Mouse (Mus musculus) lung, postnatal 0 days (tissue): ENCODE measurements at regions not wholly inside any gene's neighbourhood (a gene's known extent, or its start where the extent isn't known, plus 50 kb on each side); places are given as distances from the start of the nearest gene placed in this dataset.

Experiments used
- CTCF ChIP-seq: IDR thresholded peaks from 2 replicates; pipeline ENCODE4 v1.5.1; 2016; ENCODE audit warnings: antibody characterized with exemption, mild to moderate bottlenecking
- EP300 ChIP-seq: IDR thresholded peaks from 2 replicates; pipeline ENCODE4 v1.6.1; 2016; ENCODE audit warnings: antibody characterized with exemption, mild to moderate bottlenecking, control low read depth

- no peak for TF ChIP-seq CTCF
- no peak for TF ChIP-seq EP300
Measured at GRCm38 (mm10) chr17:45834518-45835071, 101.0 kb upstream of the 1600014C23Rik start.
